Mouse (Mus musculus) embryonic fibroblast, embryonic 13.5 days (primary cell): ENCODE data around the gene Gbp2b.

Experiments used
- CTCF ChIP-seq: IDR thresholded peaks from 2 replicates; pipeline ENCODE4 v1.5.1; 2011; ENCODE audit warnings: mild to moderate bottlenecking, control low read depth, low read length, moderate library complexity, borderline replicate concordance; ENCODE audit not compliant: insufficient read depth
- POLR2A ChIP-seq: IDR thresholded peaks from 2 replicates; pipeline ENCODE4 v1.6.1; 2011; ENCODE audit warnings: low read depth, mild to moderate bottlenecking, control low read depth, low read length, moderate library complexity

DNA sequence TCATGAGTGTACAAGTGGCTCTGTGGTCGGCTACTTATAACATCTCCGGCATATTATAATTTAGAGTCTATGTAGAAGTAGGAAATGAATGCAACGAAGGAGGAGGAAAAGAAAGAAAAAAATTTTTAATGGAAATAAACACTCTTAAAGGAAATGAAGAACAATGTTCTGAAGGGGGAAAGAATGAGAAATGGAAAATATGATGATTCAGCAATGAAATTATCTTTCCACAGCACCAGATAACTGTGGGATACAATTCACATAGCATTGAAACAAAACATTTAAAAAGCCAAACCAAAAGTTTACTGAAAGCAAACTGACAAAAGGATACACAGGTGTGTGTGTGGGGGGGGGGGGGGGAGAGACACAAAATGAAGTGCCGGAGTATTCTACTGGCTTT is 11.6 kb upstream of the Gbp2b start:
- TF ChIP-seq CTCF (no peak), POLR2A (no peak)
